Mouse (Mus musculus): ENCODE data around the gene Anks1b. TPM values are rescaled to one million over a fixed set of nuclear protein-coding genes. Genes with fewer than 3 reads are reported as not detected.

The Anks1b gene
- not detected in 2 replicates for total RNA-seq (2017)

DNA sequence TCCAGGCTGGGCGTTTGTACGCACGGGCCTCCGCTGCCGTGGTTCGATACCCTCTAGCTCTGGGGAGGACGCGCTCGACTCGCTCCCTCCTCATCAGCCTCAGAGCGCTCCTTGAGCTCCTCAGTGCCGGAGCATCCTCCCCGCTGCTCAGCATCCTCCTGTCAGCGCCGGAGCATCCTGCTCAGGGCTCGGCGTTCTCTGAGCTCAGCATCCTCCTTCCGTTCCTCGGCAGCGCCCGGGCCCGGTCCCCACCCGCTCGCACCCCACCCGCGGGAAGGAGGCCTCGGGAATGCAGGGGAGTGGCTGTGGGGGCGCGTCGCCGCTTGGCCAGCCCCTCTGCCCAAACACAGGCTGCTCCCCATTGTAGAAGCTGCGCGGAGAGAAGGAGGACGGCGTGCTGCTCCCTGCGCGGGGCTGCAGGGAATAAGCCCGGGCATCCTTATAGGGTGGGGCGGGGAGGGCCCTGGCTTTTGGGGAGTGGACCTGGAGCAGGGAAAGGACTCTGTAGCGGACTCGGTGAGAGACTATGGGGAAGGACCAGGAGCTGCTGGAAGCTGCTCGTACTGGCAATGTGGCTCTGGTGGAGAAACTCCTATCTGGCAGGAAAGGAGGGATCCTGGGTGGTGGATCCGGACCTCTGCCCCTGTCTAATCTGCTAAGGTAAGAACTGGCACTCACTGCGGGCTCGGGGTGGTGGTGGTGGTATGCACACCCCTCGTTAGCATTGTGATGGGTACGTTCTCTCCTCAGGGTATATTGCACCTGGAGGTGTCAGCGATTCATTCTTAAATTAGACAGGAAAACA, at the start of gene Anks1b:
TSS of gene Anks1b (plus strand) at position 364 of the 805 bp plus-strand sequence.
- ATAC-seq (replicated peaks; ENCODE audit: low read depth, poor library complexity, severe bottlenecking) = peak; percentile 48; the same call in 1 of the 2 replicates

DNA sequence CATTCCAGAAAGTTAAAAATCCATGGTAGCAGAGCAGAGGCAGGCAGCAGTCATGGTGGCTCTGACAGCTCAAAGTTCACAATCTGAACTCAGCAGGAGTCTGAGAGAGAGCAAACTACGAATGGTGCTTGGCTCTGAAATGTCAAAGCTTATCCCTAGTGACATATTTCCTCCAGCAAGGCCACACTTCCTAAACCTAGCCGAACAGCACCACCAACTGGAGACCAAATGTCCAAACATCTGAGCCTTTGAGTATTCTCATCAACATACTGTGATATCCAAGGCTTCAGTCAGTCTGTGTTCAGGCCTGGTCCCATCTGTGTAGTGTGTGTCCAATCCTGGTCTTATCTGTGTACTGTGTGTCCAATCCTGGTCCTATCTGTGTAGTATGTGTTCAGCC, 49.4 kb upstream of the Anks1b start:
- ATAC-seq (replicated peaks; ENCODE audit: low read depth, poor library complexity, severe bottlenecking) = peak; percentile 100

DNA sequence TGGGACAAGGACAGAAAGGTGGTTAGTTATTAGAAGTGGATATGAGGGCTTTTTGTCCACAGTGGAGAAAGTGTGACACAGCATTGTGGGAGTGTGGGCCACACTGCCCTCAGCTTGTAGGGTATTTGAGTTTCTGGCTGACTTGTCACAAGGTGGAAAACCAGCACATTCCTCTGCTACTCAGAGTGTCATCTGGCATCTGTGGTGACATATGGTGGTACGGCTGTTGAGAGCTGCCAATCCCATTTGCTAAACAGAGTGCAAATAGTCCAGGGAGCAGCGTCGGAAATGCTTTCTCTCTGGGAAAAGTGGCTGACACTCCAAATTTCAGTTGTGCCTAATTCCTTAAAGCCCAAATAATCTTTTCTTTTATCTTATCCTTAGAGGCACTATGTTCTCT, 46.4 kb upstream of the Anks1b start:
- no peak for ATAC-seq (replicated peaks; ENCODE audit: low read depth, poor library complexity, severe bottlenecking)

DNA sequence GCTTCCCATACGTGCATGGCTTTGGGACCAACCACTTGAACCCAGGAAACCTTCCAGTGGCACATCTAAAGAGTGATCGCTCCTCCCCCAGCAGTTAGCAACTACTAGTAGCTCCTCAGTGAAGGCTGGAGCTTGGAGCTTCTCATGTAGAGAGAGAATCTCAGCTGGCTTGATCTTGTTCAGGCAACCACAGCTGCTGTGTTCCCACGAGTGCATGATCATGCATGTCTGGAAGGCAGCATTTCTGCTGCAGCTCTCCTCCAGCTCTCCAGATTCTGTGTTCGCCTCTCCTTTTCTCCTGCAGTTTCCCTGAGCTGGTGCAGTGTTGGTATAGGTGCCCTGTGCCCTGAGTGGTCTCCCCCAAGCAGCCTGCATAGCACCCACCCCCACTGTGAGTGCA, 41.0 kb upstream of the Anks1b start:
- ATAC-seq (replicated peaks; ENCODE audit: low read depth, poor library complexity, severe bottlenecking) = no peak

DNA sequence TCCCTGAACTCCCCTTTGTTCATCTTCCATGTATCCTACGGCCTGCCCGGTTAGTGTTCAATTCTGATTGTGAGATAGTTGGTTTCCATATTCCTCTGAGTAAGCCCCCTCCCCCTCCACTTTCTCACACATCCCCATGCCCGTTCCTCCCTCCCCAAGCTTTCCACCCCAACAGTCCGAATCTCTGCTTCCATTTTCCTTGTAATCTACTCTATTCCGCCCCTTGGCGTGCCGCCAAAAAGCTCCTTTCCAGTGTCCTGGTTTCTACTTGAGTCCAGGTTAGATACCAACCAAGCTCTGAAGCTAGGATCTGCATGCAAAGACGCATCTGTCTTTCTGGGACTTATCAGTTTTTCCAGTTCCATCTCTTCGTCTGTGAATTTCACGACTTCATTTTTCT, 40.1 kb upstream of the Anks1b start:
- no peak for ATAC-seq (replicated peaks; ENCODE audit: low read depth, poor library complexity, severe bottlenecking)

DNA sequence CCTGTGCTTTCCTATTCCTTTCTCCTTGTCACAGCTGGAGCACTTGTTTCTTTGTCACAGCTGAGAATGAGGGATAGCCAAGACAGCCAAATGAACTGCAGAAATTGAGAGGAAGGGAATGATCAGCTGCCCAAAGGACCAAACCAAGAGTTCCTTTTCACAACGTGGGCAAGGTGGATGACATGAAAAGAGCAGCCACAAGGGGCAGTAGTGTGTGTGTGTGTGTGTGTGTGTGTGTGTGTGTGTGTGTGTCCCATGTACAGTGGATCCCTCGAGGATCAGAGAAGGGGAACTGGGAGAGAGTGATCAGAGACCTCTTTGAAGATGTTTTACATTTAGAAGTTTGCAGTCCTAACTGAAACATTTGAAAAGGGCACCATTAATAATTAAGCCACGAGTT, 35.8 kb upstream of the Anks1b start:
- no peak for ATAC-seq (replicated peaks; ENCODE audit: low read depth, poor library complexity, severe bottlenecking)

DNA sequence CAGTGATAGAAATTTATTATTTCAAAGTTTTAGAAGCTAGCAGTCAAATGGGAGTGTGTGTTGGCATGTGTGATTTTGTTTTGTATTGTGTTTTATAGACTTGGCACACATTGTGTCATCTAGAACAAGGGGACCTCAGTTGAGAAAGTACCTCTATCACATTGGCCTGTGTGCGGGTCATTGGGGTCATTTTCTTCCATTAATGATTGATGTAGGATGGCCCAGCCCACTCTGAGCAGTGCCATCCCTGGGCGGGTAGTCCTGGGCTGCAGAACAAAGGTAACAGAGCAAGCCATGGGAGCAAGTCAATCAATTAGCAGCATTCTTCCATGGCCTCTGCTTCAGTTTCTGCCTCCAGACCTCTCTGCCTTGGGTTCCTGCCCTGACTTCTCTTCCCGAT, 34.5 kb upstream of the Anks1b start:
- ATAC-seq (replicated peaks; ENCODE audit: low read depth, poor library complexity, severe bottlenecking) = no peak

DNA sequence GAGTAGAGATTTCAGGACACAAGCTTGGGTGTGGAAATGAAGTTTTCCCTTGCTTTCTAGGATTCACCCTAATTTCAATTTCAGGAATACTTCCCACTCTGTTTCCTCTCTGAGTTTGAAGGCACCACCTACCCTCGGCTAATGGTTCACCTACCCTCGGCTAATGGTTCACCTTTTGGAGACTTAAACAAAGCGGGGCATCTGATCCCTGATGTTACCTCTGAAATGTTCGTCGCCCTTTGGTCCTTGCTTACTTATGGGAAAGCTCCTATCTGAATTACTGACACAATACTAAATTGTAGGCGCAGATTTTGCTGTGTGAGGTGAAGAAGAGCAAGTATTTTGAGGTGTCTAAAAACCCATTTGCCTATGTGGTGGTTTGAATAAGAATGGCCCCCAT, 22.4 kb upstream of the Anks1b start:
- no peak for ATAC-seq (replicated peaks; ENCODE audit: low read depth, poor library complexity, severe bottlenecking)

DNA sequence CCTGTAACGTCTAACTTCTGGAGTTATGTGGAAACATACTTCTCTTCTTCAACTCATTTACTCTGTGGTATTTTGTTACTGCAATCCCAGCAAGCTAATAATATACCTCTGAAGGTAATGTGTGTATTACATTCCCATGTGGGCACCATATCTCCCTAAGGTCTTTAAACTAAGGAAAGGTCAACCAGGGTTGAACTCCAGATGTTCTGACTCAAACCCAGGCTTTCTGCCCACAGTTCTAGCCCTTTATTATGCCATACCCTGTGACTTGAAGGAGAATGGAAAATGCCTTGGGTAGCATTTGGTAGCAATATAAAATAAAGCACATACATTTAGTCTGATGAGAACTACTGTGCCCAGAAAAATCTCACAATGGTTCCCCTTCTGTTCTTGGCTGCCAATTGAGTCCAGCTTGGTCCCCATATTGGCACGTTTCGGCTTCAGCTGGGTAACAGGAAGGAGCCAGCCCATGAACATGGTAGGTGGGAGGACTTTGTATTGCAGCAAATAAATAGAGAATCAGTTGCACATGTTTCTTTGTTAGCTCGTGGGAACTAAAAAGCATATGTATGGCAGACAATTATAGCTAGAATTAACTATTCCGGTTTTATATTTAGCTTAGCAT, 17.9 kb upstream of the Anks1b start:
- ATAC-seq (replicated peaks; ENCODE audit: low read depth, poor library complexity, severe bottlenecking) = no peak

DNA sequence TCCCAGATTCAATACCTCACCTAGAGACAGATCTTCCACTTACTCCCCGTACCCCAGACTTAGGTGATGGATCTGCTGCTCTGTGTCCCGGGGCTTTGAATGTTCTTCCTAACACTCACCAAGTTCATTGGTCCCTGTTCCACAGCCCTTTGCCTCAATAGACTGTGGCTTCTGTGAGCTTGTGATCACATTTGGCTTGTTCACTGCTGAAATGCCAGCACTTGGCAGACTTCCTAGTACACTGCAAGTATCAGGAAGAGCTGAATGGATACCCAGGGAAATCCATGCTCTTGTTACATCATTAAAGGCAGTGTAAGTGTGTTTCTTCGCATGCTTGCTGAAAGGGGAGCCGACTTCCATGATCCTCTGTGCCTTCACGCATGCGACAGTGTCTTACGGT, 17.0 kb upstream of the Anks1b start:
- no peak for ATAC-seq (replicated peaks; ENCODE audit: low read depth, poor library complexity, severe bottlenecking)

DNA sequence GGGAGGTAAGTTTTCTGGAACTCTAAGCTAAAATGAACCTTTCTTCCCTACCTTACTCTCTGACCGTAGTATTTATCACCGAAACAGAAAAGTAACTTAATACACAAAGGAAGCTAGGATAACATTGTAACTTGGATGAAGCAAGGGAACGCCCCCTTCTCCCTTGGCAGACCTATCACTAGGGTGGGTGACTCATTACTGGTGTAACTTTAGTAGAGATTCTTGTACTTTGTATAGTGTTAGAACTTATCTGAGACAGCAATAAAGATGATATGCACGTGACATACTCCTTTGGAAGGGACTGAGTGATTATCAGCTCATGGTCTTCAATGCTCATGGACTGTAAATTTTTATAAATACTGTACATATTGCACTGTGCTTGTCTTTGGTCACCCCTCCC, 5.1 kb upstream of the Anks1b start:
- ATAC-seq (replicated peaks; ENCODE audit: low read depth, poor library complexity, severe bottlenecking) = no peak

DNA sequence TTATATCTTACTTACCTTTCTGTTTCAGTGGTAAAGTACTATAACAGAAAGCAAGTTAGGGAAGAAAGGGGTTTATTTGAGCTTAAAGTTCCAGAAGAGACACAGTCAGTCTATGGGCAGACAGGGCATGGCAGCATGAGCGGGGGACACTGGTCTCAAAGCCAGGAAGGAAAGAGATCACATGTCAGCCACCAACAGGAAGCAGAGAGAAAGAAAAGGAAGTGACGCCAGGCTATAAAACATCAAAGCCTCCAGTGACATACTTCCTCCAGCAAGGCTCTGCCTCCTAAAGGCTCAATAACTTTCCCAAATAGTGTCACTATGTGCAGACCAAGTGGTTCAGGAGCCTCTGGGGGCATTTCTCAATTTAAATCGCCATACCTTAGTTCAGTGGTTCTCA, 4.5 kb upstream of the Anks1b start:
- peak; percentile 47 for ATAC-seq (replicated peaks; ENCODE audit: low read depth, poor library complexity, severe bottlenecking)

DNA sequence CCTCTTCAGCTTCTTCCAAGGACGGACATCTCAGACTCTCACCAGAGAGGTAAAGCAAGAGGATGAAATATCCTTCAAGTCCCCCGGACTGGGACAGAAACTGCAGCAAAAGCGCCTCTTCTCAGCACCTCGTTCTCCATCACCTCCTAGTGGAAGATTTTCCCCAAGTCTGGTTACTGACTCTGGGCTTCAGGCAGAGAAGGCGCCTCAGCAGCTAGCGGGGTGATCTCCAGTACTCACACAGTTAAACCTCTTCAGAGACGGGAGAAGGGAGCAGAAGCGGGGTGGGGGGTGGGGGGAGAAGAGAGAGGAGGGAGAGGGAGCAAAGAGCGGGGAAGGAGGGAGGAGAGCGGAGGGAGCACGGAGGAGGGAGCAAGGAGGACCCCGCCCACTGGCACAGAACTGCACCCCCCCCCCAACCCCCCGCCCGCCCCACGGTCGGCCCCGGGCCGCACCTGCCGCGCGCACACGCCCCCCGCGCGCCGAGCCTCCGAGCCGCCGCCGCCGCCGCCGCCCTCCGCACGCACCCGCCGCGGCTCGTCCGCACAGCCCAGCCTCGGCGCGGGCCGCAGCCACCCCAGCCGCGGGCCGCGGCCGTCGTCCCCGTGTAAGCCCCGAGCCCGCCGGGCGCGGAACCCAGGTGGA, 686 bp upstream of the Anks1b start:
- ATAC-seq (replicated peaks; ENCODE audit: low read depth, poor library complexity, severe bottlenecking) = peak; percentile 45

DNA sequence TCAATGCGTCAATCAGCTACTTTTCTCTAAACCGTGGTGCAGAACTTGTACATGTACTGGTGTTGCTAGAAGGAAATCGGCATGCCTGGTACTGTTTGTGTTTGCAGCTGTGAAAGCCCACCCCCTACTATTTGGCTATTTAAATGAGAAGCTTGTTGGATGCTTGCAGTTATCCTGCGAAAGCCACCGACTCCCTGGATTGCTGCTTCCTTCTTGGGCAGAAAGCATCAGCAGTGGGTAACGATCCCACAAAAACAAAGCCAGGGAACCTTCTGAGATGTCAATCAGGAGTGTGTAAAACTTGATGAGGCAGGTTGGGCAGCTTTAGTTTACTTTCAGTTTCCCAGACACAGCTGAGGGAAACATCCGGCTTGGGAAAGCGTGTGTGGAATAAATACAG, 727 bp downstream of the Anks1b start:
- ATAC-seq (replicated peaks; ENCODE audit: low read depth, poor library complexity, severe bottlenecking) = no peak

DNA sequence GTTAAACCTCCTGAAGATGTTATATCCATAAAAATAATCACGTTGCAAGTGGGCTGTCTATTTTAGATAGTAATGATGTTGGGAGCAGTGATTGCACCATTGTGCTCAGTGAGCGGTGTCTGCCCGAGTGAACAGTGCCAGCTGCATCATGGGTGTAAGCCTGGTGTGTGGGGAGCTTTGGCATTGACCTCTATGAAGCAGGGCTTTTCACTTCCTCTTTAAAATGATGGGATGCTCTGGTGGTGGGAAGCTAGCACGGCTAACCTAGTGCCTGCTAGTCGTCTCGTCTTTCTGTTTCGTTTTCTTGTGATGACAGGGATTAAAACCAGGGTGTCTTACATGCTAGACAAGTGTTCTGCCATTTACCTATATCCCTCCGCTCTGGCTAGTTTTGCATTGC, 10.3 kb downstream of the Anks1b start:
- peak; percentile 84 for ATAC-seq (replicated peaks; ENCODE audit: low read depth, poor library complexity, severe bottlenecking)

DNA sequence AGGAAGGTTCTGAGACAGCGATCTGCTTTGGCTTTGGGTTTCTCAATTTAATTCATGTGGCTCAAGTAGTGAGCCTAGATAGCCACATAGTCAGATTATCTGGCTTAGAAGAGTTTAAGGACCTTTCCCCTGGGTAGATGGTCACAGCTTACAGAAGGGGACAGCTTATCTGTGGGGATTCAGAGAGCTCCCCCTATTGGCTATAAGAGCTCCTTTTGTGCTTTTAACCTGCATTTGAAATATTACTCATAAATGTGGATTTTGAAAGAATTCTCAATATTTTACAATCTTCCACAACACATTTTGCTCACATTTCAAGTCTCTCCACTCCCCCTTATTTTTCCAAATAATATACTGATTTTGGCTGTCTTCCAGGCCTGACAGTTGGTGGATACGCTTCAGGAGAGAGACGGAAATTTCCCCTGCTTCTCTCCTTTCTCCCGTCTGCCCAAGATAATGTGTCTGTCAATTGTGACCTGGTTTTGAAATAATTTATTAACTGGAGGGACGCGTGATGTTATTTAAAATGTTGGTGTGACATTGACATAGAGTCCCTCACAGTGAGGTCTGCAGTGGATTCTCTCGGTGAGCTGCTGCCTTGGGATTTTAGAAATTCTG, 29.5 kb downstream of the Anks1b start:
- ATAC-seq (replicated peaks; ENCODE audit: low read depth, poor library complexity, severe bottlenecking) = no peak

DNA sequence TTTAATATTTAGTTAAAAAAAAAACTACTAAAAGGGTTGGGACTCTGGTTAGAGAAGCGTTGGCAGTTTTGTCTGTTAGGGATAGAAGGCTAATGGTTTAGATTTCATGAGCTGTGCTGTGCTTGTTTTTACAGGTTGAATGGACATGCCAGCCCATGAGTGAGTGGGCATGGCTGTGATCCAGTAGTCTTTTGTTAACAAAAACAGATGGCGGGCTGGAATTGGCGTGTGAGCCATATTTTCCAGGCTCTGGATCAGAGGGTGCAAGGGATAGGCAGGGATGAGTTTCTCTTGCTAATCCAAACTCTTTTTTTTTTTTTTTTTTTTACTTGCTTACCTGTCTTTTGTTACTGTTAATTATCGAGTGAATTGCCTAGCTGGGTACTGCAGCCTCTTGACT, 38.6 kb downstream of the Anks1b start:
- no peak for ATAC-seq (replicated peaks; ENCODE audit: low read depth, poor library complexity, severe bottlenecking)

DNA sequence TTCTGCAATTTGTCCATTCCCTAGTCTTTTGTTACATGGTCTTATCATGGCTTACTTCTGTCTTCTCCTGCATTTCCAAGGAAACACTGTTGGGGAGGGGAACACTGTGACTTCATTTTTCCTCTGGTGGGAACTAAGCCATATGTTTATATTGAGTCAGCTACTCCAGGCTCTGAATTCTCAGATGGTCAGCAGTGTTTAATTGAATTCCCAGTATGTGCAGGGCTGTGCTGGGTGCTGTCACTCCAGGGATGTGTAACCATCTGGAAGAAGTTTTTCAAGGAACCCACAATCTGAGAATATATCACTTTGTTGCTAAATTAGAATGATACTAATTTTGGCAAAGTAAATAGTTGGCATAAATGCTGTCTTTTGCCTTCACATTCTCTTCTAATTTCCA, 39.9 kb downstream of the Anks1b start:
- ATAC-seq (replicated peaks; ENCODE audit: low read depth, poor library complexity, severe bottlenecking) = no peak

DNA sequence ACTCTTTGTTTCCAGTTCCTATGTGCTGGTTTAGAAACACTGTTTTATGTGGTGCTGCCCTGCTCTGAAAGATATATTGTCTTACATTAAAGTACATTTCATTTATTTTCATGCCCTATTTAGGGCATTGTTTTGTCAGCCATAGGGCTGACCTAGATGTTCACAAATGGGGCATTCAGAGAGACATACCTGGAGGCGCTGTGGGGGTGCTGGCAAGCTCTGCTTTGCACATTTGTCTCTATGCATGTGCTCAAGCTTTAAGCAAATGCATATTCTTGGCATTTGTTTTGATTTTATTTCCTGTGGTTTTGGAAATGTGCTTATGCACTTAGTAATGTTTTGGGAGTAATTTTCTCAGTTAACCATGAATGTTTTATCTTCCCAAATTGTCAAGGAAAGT, 43.8 kb downstream of the Anks1b start:
- ATAC-seq (replicated peaks; ENCODE audit: low read depth, poor library complexity, severe bottlenecking) = no peak

DNA sequence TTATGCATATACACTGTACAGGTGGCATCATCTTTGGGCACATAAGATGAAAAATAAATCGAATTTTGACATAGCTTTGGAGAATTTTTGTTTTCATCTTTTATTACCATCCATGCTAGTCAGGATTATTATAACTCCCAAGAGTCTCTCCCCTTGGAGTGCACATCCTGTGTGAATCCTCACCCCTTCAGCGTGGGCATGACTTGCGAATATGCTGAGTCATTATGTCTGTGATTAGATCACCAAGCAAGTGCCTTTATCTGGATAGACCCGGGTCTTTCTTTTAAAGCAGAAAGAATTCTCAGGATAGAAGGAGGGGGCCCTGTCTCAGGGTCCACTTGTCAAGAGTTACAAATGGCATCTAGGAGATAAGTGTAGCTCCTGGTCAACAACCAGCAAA, 48.7 kb downstream of the Anks1b start:
- no peak for ATAC-seq (replicated peaks; ENCODE audit: low read depth, poor library complexity, severe bottlenecking)

DNA sequence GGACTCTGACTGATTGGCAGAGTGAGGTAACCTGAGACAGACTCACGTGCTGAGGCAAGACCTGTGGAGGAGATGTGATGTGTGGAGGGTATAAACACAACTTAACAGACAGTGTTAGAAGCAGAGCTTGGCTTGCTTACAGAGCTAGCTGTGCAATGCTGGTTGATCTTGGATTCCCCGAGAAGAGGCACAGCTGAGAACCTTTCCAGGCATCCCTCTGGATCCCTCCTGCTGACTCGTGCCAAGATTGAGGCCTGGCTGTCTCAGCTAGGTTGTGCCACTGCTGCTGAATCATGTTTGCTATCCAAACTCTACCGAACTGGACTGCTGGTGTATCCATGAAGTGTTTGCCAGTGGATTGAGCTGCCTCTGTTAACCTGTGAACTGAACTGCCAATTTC, 68.9 kb downstream of the Anks1b start:
- ATAC-seq (replicated peaks; ENCODE audit: low read depth, poor library complexity, severe bottlenecking) = no peak

Data from common myeloid progenitor, adult 5-6 weeks (primary cell).